14 mouse cellular contexts compared by ENCODE assay signal in the genomic region with DNA sequence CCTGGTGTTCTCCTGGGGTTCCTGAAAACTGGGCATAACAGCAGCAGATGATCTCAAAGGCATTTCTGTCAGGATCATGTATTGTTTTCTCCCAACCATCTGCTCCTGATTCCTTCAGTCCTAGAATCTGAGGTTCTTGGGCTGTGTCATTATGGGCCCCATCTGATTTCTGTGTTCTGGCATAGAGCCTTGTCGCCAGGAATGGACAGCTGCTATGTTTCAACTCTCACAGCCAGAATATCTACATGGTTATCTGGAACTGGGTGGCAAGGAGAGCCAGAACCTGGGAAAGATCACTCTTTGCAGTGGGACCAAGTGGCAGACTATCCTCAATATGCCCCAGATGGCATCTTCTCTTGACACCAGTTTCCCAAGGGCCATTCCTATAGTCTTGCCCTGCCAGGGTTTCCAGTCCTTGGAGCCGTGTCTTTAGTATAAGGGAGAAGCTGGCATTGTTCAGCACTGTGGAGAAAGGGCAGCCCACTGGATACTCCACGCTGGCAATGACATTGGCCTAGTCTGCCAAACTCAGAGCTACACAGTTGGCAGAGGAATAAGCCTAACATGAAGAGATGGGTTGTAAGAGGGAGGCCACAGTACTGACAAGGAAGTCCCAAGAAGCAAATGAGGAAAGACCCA. TPM values are rescaled to one million over a fixed set of nuclear protein-coding genes. Genes with fewer than 3 reads are reported as not detected.
A peak's percentile ranks its signal among the peaks of the same experiment; 100 is the strongest.
DNase-seq lines count a peak whose midpoint lies in the region; ATAC-seq and TF ChIP-seq lines count a peak whose summit lies in the region.
"Had no signal": no experiment of that assay in that cellular context is flagged by ENCODE, and none has a peak within 500 bp of the region (broad histone marks: within the 10 kb centered on the region; RNA-seq: fewer than 3 reads in every experiment).

No protein-coding gene starts in this region.

- no peak overlapping the region for H3K4me2 ChIP-seq in lung, embryonic 14.5 days
- H3K4me2 ChIP-seq: heart, embryonic 13.5 days; liver, embryonic 15.5 days had no signal

- TF ChIP-seq POLR2A in lung, adult 2 months (IDR thresholded peaks at IDR 0.05; ENCODE audit: borderline replicate concordance, extremely low read depth, low read depth, low read length), result no peak

- H3K4me3 ChIP-seq in lung, embryonic 14.5 days (ENCODE audit: low read depth, low read length), result no peak overlapping the region
- H3K4me3 ChIP-seq in lung, adult 2 months (replicated peaks; ENCODE audit: extremely low read depth, low read depth, low read length), result no peak overlapping the region
- H3K4me3 ChIP-seq: heart, embryonic 13.5 days; liver, embryonic 15.5 days had no signal

- 0 out of 2 replicates have a peak overlapping the region, but pooled peaks have one; percentile 36 for H3K27ac ChIP-seq in lung, embryonic 14.5 days (ENCODE audit: low read depth)
- H3K27ac ChIP-seq: heart, embryonic 13.5 days; liver, embryonic 15.5 days had no signal

- peaks cover 46% of the 10 kb centered on the region for H3K36me3 ChIP-seq in lung, embryonic 14.5 days (ENCODE audit: insufficient read depth)

- H3K9me3 ChIP-seq in lung, embryonic 14.5 days (ENCODE audit: low read depth, low read length), result peaks cover 6% of the 10 kb centered on the region
- H3K9me3 ChIP-seq: liver, embryonic 15.5 days had no signal

- 73% methylated on average over 3 of the region's 3 CpGs for WGBS in lung, embryonic 14.5 days
- WGBS in lung, adult 2 months, result 87% methylated on average over 3 of the region's 3 CpGs

- no peak for DNase-seq in cerebellum, postnatal 4 days (ENCODE audit: low spot score in 2 of 2)
- peak; percentile 40 for DNase-seq in lung, embryonic 14.5 days
- no peak for DNase-seq in lung, adult 2 months
- DNase-seq in cerebellum, postnatal 25 days, result peak; percentile 62 to 70
- DNase-seq in lung, postnatal 36 days, result peak; percentile 55
- DNase-seq in layer of hippocampus, postnatal 36 days, result no peak
- no peak for DNase-seq in kidney, adult 11 months
- DNase-seq: kidney, adult 8-10 months had no signal

- peak; percentile 83 for ATAC-seq in cerebellum, adult (ENCODE audit: insufficient number of reproducible peaks, low FRiP score, low TSS enrichment)
- ATAC-seq in lung, embryonic 14.5 days (ENCODE audit: insufficient read depth), result peak; percentile 52; the same call in 1 of the 2 replicates

- H3K4me1 ChIP-seq in lung, embryonic 14.5 days (ENCODE audit: insufficient read depth), result no peaks in the 10 kb centered on the region
- no peaks in the 10 kb centered on the region for H3K4me1 ChIP-seq in lung, adult 2 months (ENCODE audit: control insufficient read depth, insufficient read depth, low read length)

- TF ChIP-seq CTCF in lung, embryonic 14.5 days (IDR thresholded peaks at IDR 0.05; ENCODE audit: low read depth), result no peak
- no peak for TF ChIP-seq CTCF in lung, adult 2 months (IDR thresholded peaks at IDR 0.05; ENCODE audit: insufficient read depth, low read length)

- no peaks in the 10 kb centered on the region for H3K27me3 ChIP-seq in lung, embryonic 14.5 days (ENCODE audit: insufficient read depth, low read length)
- H3K27me3 ChIP-seq: heart, embryonic 13.5 days; liver, embryonic 15.5 days had no signal

- no peak overlapping the region for H3K9ac ChIP-seq in lung, embryonic 14.5 days
- H3K9ac ChIP-seq: heart, embryonic 13.5 days; liver, embryonic 15.5 days had no signal

RNA-seq across cellular contexts. Expression of a gene that starts 13.5 kb away (rescaled TPM):
- 28.2 and 30.2 TPM in 2 replicates for polyA plus RNA-seq in lung, embryonic 14.5 days (2014; fragmentation: Nextera tagmentation; extraction: Ambion mirVana)
- polyA plus RNA-seq in lung, adult 2 months (2012; rRNA removed), result 9.9 and 10.7 TPM in 2 replicates
- total RNA-seq in layer of hippocampus, postnatal 36 days (2021), result 10 to 100 TPM; 27.1 to 32.5 TPM

RNA-seq across cellular contexts. Expression of a gene that starts 35.4 kb away (rescaled TPM):
- 13.7 and 15.6 TPM in 2 replicates for polyA plus RNA-seq in lung, embryonic 14.5 days (2014; fragmentation: Nextera tagmentation; extraction: Ambion mirVana)
- 11.8 and 16.3 TPM in 2 replicates for polyA plus RNA-seq in lung, adult 2 months (2012; rRNA removed)
- total RNA-seq in layer of hippocampus, postnatal 36 days (2021), result 1 to 10 TPM; 4.1 to 5.0 TPM

RNA-seq across cellular contexts. Expression of a gene that starts 45.1 kb away (rescaled TPM):
- not detected in 2 replicates for polyA plus RNA-seq in lung, embryonic 14.5 days (2014; fragmentation: Nextera tagmentation; extraction: Ambion mirVana)
- not detected in 2 replicates for polyA plus RNA-seq in lung, adult 2 months (2012; rRNA removed)
- total RNA-seq in layer of hippocampus, postnatal 36 days (2021), result not detected
- total RNA-seq: left cerebral cortex, postnatal 10 days; monocyte, adult 5-6 weeks had no signal
- polyA plus RNA-seq: forebrain, embryonic 11.5 days; heart, embryonic 13.5 days; liver, embryonic 15.5 days had no signal

Comparison
In these comparisons a context has a peak if more than half of its experiments do, and no peak if none do; other contexts are left out.
1. DNase-seq: peak in lung, embryonic 14.5 days (single experiment), cerebellum, postnatal 25 days (2 of 2) and lung, postnatal 36 days (single experiment); none in cerebellum, postnatal 4 days (0 of 2), lung, adult 2 months (single experiment), layer of hippocampus, postnatal 36 days (0 of 2) and kidney, adult 11 months (single experiment).